Mouse (Mus musculus) kidney, embryonic 16.5 days (tissue): ENCODE measurements at regions not wholly inside any gene's neighbourhood (a gene's known extent, or its start where the extent isn't known, plus 50 kb on each side); places are given as distances from the start of the nearest gene placed in this dataset.
A peak's percentile ranks its signal among the peaks of the same experiment; 100 is the strongest.

Source experiments
- ATAC-seq: fragments of 200-750 bp; cut with Nextera tagmentation; 2 replicates; pipeline ENCODE4 v1.8.0; 2017; ENCODE audit warnings: moderate TSS enrichment; ENCODE audit not compliant: low FRiP score, low TSS enrichment
- H3K27ac ChIP-seq: fragments of 300-500 bp; sonication (generic); 2 replicates; pipeline ENCODE4 v1.5.1; 2014; ENCODE audit warnings: low read length
- H3K27me3 ChIP-seq: fragments of 300-500 bp; sonication (generic); 2 replicates; pipeline ENCODE4 v1.6.1; 2014; ENCODE audit warnings: low read length, control low read depth, mixed read lengths; ENCODE audit not compliant: insufficient read depth
- H3K36me3 ChIP-seq: fragments of 300-500 bp; sonication (generic); 2 replicates; pipeline ENCODE4 v1.6.1; 2014; ENCODE audit warnings: low read length, control low read depth, mixed read lengths; ENCODE audit not compliant: insufficient read depth
- H3K4me1 ChIP-seq: fragments of 300-500 bp; sonication (generic); 2 replicates; pipeline ENCODE4 v1.6.1; 2014; ENCODE audit warnings: low read length, control low read depth, mixed read lengths; ENCODE audit not compliant: insufficient read depth
- H3K4me2 ChIP-seq: fragments of 300-500 bp; sonication (generic); replicated peaks from 2 replicates; pipeline ENCODE4 v1.6.1; 2014; ENCODE audit warnings: low read depth, low read length
- H3K4me3 ChIP-seq: fragments of 300-500 bp; sonication (generic); 2 replicates; pipeline ENCODE4 v1.5.1; 2014; ENCODE audit warnings: mild to moderate bottlenecking, low read length
- H3K9ac ChIP-seq: fragments of 300-500 bp; sonication (generic); replicated peaks from 2 replicates; pipeline ENCODE4 v1.6.1; 2014; ENCODE audit warnings: low read length
- H3K9me3 ChIP-seq: fragments of 300-500 bp; sonication (generic); 2 replicates; pipeline ENCODE4 v1.6.1; 2016; ENCODE audit warnings: low read length, control low read depth
- WGBS: fragments of 180-500 bp; shearing (Covaris S2); extraction: QIAGEN DNeasy Blood & Tissue Kit; methylation state at CpG from one replicate; pipeline ENCODE4 v1.1.7; 2014; 5-methylcytosine and 5-hydroxymethylcytosine counted together

DNA sequence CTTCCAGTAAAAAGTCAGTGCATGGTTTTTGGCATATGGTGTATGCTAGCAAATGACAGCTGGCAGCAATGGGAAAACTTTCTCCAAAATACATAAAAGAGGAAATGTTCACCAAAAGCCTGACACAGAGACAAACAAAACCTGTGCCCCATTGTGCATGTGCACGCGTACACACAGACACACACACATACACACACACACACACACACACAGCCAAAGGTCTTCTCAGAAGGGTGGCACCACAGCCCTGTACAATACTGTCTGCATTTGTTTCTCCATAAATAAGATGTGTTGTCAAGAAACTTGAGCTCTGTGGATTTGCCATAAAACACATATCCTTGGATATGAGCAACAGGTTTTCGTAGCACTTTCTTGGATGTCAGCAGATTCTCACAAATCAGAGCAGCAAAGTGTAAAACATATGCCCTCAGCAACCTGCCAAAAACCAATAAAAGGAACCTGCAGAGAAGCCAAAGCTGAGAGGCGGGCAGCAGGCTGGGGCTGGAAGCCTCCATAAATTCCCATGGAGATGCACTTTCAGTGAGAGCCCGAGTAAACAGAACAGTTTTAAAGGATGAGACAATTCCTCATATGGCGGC is 60.5 kb upstream of the Ddit4l start:
- Histone ChIP-seq H3K9me3 (no peaks in the 10 kb centered on the region), H3K4me1 (peaks cover 14% of the 10 kb centered on the region), H3K4me3 (no peak overlapping the region), H3K27ac (no peak overlapping the region; the same call in 1 of the 2 replicates), H3K9ac (no peak overlapping the region), H3K36me3 (no peaks in the 10 kb centered on the region), H3K27me3 (no peaks in the 10 kb centered on the region), H3K4me2 (no peak overlapping the region)
- ATAC-seq = 0 out of 2 replicates have a peak, but pooled peaks have one; percentile 61
- 33% methylated on average over 6 of the region's 6 CpGs for WGBS

DNA sequence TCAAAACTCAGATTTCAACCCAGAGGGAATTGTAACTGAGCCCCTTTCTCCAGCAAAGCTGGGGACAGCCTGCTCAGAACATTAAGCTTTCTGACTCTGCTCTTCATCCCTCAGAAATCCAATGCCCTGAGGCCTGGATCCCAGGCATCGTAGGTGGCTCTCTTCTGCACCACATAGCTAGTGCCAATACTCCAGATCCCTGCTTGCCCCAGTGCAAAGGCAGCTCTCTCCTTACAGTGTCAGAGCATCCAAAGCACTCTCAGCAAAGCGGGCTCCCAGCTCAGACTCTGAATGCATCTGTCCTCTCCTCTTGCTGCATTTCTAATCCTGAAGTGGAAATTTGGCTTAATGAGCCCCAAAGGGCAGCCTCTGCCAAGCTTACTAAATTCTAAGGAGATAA is 59.4 kb upstream of the Ddit4l start:
- WGBS = 65% methylated on average over 2 of the region's 2 CpGs
- no peak overlapping the region for H3K27ac ChIP-seq
- H3K4me3 ChIP-seq = no peak overlapping the region
- H3K9ac ChIP-seq = no peak overlapping the region
- H3K27me3 ChIP-seq = no peaks in the 10 kb centered on the region
- no peak overlapping the region for H3K4me2 ChIP-seq
- H3K36me3 ChIP-seq = no peaks in the 10 kb centered on the region
- no peaks in the 10 kb centered on the region for H3K9me3 ChIP-seq
- peaks cover 14% of the 10 kb centered on the region for H3K4me1 ChIP-seq
- ATAC-seq = no peak

DNA sequence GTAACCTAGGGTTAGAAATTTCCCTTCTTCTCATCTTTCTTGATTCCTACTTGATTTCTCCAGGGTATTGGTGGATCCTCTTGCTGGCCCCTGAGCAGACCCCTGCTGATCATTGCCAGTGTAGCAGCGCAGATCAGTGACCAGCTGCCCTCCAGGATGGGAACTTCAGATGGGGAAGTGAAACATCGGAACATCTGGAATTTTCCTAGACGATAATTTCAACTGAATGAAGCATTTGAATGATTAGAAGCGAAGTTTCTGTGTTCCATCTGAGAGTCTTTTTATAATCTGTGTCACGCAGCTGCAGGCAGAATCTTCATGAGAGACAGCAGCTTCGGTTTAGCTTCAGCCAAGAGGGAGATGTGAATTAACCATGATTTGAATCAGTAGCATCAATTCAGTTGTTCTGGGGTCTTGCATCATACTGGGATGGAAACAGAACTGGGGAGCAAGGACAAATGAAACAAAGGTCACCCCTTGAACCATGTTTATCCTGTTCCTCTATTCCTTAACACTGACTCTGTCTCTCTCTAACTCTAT is 57.8 kb upstream of the Ddit4l start:
- no peak overlapping the region for H3K9ac ChIP-seq
- H3K4me2 ChIP-seq = no peak overlapping the region
- no peak overlapping the region for H3K4me3 ChIP-seq
- ATAC-seq = no peak
- 87% methylated on average over 6 of the region's 6 CpGs for WGBS
- H3K9me3 ChIP-seq = no peaks in the 10 kb centered on the region
- H3K27ac ChIP-seq = no peak overlapping the region
- no peaks in the 10 kb centered on the region for H3K27me3 ChIP-seq
- H3K36me3 ChIP-seq = no peaks in the 10 kb centered on the region
- peaks cover 14% of the 10 kb centered on the region for H3K4me1 ChIP-seq

DNA sequence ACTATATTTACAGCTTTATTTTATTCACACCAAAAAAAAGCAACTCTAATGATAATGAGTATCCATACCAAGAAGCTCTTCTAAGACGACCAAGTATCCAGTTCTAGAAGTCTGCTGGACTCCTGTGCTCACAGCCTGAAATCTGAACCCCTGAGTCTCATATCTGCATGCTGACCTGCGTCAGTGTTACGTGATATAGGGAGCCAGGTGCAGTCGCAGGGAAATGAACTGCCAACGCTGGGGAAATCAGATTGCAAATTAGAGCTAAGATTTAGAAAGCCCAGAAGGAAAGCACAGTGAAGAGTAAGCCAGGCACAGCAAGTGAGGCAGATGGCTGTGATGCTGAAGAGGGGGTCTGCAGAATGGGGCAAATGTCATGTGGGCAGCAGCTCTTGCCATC is 57.1 kb upstream of the Ddit4l start:
- Histone ChIP-seq H3K4me1 (peaks cover 14% of the 10 kb centered on the region), H3K4me3 (no peak overlapping the region), H3K27me3 (no peaks in the 10 kb centered on the region), H3K4me2 (no peak overlapping the region), H3K27ac (no peak overlapping the region), H3K9ac (no peak overlapping the region), H3K36me3 (no peaks in the 10 kb centered on the region), H3K9me3 (no peaks in the 10 kb centered on the region)
- 38% methylated on average over 5 of the region's 5 CpGs for WGBS
- ATAC-seq = no peak

DNA sequence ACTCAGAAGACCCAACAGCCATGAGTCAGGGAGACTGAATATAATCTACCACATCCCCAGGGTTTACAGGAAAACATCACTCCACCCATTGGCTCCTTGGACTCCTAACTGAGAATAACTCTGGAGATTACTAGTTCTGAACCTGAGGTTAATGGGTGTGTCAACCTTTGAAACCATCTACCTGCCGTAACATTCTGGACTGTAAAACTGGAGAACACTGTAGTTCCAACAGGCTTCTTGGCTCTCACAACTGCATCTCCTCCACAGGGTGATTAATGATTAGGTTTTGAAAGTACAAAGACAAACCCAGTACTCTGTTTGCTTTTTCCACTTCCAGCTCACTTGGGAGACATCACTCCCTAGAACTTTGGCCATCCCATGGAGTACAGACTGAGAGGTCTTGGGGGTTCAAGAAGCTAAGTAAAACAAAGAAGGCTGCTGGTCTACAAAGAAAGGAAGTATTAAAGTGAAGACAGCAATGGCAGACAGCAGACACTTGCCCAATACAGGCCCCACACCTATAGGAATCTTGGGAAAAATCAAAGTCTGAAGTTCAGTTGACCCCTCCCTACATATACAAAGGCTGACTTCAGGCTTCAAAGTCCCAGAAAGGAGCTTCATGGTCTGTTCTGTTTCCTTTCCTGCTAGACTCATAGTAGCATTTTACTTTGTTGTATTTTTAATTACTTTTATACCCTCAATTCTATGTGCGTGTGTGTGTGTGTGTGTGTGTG is 52.7 kb upstream of the Ddit4l start:
- Histone ChIP-seq H3K9ac (no peak overlapping the region), H3K9me3 (no peaks in the 10 kb centered on the region), H3K27ac (no peak overlapping the region), H3K4me3 (no peak overlapping the region), H3K36me3 (no peaks in the 10 kb centered on the region), H3K4me1 (no peaks in the 10 kb centered on the region), H3K4me2 (no peak overlapping the region), H3K27me3 (no peaks in the 10 kb centered on the region)
- 0 out of 2 replicates have a peak, but pooled peaks have one; percentile 31 for ATAC-seq
- 63% methylated on average over 2 of the region's 2 CpGs for WGBS
